Mouse (Mus musculus): ENCODE measurements around the gene Tomm6. TPM values are rescaled to one million over a fixed set of nuclear protein-coding genes. Genes with fewer than 3 reads are reported as not detected.
A peak's percentile ranks its signal among the peaks of the same experiment; 100 is the strongest.

Gene Tomm6
- polyA plus RNA-seq, 1 experiment from 2014 or later, result 360 TPM

DNA sequence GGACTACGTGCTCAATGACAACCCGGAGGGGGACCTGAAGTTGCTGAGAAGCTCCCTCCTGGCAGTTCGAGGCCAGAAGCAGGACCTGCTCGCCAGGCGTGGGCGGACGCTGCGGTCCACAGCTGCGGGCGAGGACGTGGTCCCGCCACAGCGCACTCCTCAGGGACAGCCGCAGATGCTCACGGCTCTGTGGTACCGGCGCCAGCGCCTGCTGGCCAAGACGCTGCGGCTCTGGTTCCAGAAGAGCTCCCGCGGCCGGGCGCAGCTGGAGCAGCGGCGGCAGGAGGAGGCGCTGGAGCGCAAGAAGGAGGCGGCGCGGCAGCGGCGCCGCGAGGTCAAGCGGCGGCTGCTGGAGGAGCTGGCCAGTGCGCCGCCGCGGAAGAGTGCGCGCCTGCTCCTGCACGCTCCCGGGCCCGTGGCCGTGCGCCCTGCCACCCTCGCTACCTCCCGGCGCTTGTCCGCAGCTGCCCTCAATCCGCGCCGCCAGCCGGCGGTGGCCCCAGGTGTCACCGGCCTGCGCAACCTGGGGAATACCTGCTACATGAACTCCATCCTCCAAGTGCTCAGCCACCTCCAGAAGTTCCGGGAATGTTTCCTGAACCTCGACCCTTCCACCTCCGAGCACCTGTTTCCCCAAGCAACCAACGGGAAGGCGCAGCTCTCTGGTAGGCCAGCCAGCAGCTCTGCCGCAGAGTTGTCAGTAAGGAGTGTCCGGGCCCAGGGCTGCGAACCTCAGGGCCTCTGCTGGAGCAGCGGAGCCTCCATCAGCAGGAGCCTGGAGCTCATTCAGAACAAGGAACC, 15.7 kb downstream of the Tomm6 start:
- H3K9me3 ChIP-seq (replicated peaks; ENCODE audit: control insufficient read depth, low read length), result no peaks in the 10 kb centered on the region
- peaks cover 10% of the 10 kb centered on the region for H3K4me1 ChIP-seq (ENCODE audit: control insufficient read depth, insufficient read depth, low read length)
- no peaks in the 10 kb centered on the region for H3K36me3 ChIP-seq (ENCODE audit: control insufficient read depth, insufficient read depth, low read length)
- H3K4me2 ChIP-seq, result peak overlapping the region; percentile 96
- ATAC-seq (replicated peaks; ENCODE audit: insufficient number of reproducible peaks, low FRiP score, low TSS enrichment), result peak; percentile 68
- WGBS (ENCODE audit: insufficient replicate concordance), result 3% methylated on average over 64 of the region's 68 CpGs
- H3K9ac ChIP-seq (ENCODE audit: low read depth, low read length), result peak overlapping the region; percentile 68
- H3K4me3 ChIP-seq (ENCODE audit: low read depth, low read length), result peak overlapping the region; percentile 49
- peaks cover 11% of the 10 kb centered on the region for H3K27me3 ChIP-seq (ENCODE audit: control insufficient read depth, insufficient read depth, low read length)
- no peak overlapping the region for H3K27ac ChIP-seq (ENCODE audit: low read depth, low read length)

- Histone ChIP-seq H3K27ac (ENCODE audit: low read depth, low read length) (no peak overlapping the region), H3K4me3 (ENCODE audit: low read depth, low read length) (peak overlapping the region; percentile 49), H3K9me3 (replicated peaks; ENCODE audit: control insufficient read depth, low read length) (no peaks in the 10 kb centered on the region), H3K27me3 (ENCODE audit: control insufficient read depth, insufficient read depth, low read length) (peaks cover 11% of the 10 kb centered on the region), H3K36me3 (ENCODE audit: control insufficient read depth, insufficient read depth, low read length) (no peaks in the 10 kb centered on the region), H3K9ac (ENCODE audit: low read depth, low read length) (peak overlapping the region; percentile 68; the same call in 1 of the 2 replicates), H3K4me1 (ENCODE audit: control insufficient read depth, insufficient read depth, low read length) (peaks cover 10% of the 10 kb centered on the region), H3K4me2 (peak overlapping the region; percentile 96)
- no peak for ATAC-seq (replicated peaks; ENCODE audit: insufficient number of reproducible peaks, low FRiP score, low TSS enrichment)
- 10% methylated on average over 14 of the region's 14 CpGs for WGBS (ENCODE audit: insufficient replicate concordance)
Observed at GRCm38 (mm10) chr17:47671988-47672310, 16.2 kb downstream of the Tomm6 start.

DNA sequence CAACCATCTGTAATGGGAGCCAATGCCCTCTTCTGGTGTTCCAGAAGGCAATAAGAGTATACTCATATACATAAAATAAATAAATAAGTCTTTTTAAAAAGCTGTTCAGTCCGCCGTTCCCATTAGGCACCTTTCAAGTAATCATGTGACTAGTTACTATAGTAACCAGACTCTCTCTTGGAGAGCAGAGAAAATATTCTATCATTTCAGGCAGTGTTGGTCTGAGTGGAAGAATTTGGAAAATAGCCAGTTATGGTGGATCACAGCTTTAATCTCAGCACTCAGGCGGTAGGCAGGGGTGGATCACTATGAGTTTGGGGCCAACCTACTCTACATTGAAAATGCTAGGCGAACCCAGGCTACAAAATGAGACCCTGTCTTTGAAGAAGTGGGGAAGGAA, 19.0 kb downstream of the Tomm6 start:
- Histone ChIP-seq H3K9me3 (replicated peaks; ENCODE audit: control insufficient read depth, low read length) (no peaks in the 10 kb centered on the region), H3K4me3 (ENCODE audit: low read depth, low read length) (no peak overlapping the region), H3K27me3 (ENCODE audit: control insufficient read depth, insufficient read depth, low read length) (peaks cover 11% of the 10 kb centered on the region), H3K4me2 (no peak overlapping the region), H3K9ac (ENCODE audit: low read depth, low read length) (no peak overlapping the region), H3K4me1 (ENCODE audit: control insufficient read depth, insufficient read depth, low read length) (peaks cover 10% of the 10 kb centered on the region), H3K27ac (ENCODE audit: low read depth, low read length) (no peak overlapping the region), H3K36me3 (ENCODE audit: control insufficient read depth, insufficient read depth, low read length) (no peaks in the 10 kb centered on the region; the same call in 1 of the 2 replicates)
- no peak for ATAC-seq (replicated peaks; ENCODE audit: insufficient number of reproducible peaks, low FRiP score, low TSS enrichment)
- WGBS (ENCODE audit: insufficient replicate concordance), result 84% methylated on average over 4 of the region's 4 CpGs

DNA sequence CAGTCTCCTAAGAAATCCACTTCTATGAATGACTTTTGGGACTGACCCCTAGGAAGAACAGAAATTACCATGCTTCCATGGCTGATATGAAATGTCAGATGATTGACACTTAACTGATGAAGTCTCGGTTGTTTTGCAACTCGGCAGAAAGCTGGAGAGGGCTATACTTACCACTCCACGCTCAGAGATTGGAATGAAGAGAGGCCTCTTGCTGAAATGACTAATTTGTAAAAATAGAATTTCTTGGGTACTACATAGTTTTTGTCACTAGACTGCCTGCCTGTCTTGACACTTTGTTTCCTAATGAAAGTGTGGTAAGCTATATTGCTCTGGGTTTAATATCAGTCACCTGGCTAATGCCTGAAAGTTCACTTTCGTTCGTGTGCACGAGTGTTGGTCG, 23.7 kb downstream of the Tomm6 start:
- Histone ChIP-seq H3K9me3 (replicated peaks; ENCODE audit: control insufficient read depth, low read length) (no peaks in the 10 kb centered on the region), H3K4me1 (ENCODE audit: control insufficient read depth, insufficient read depth, low read length) (no peaks in the 10 kb centered on the region), H3K9ac (ENCODE audit: low read depth, low read length) (no peak overlapping the region), H3K4me3 (ENCODE audit: low read depth, low read length) (no peak overlapping the region), H3K4me2 (no peak overlapping the region), H3K27ac (ENCODE audit: low read depth, low read length) (no peak overlapping the region), H3K27me3 (ENCODE audit: control insufficient read depth, insufficient read depth, low read length) (no peaks in the 10 kb centered on the region), H3K36me3 (ENCODE audit: control insufficient read depth, insufficient read depth, low read length) (no peaks in the 10 kb centered on the region; the same call in 1 of the 2 replicates)
- 81% methylated on average over 7 of the region's 7 CpGs for WGBS (ENCODE audit: insufficient replicate concordance)
- no peak for ATAC-seq (replicated peaks; ENCODE audit: insufficient number of reproducible peaks, low FRiP score, low TSS enrichment)

GRCm38 (mm10) chr17:47663009-47663713, 25.0 kb downstream of the Tomm6 start:
- Histone ChIP-seq H3K4me1 (ENCODE audit: control insufficient read depth, insufficient read depth, low read length) (no peaks in the 10 kb centered on the region), H3K27me3 (ENCODE audit: control insufficient read depth, insufficient read depth, low read length) (no peaks in the 10 kb centered on the region), H3K36me3 (ENCODE audit: control insufficient read depth, insufficient read depth, low read length) (no peaks in the 10 kb centered on the region; the same call in 1 of the 2 replicates), H3K4me3 (ENCODE audit: low read depth, low read length) (no peak overlapping the region), H3K4me2 (no peak overlapping the region), H3K9ac (ENCODE audit: low read depth, low read length) (no peak overlapping the region), H3K9me3 (replicated peaks; ENCODE audit: control insufficient read depth, low read length) (no peaks in the 10 kb centered on the region), H3K27ac (ENCODE audit: low read depth, low read length) (no peak overlapping the region)
- 68% methylated on average over 9 of the region's 9 CpGs for WGBS (ENCODE audit: insufficient replicate concordance)
- no peak for ATAC-seq (replicated peaks; ENCODE audit: insufficient number of reproducible peaks, low FRiP score, low TSS enrichment)

- Histone ChIP-seq H3K4me3 (ENCODE audit: low read depth, low read length) (no peak overlapping the region), H3K9me3 (replicated peaks; ENCODE audit: control insufficient read depth, low read length) (no peaks in the 10 kb centered on the region), H3K27ac (ENCODE audit: low read depth, low read length) (no peak overlapping the region), H3K27me3 (ENCODE audit: control insufficient read depth, insufficient read depth, low read length) (no peaks in the 10 kb centered on the region), H3K36me3 (ENCODE audit: control insufficient read depth, insufficient read depth, low read length) (no peaks in the 10 kb centered on the region), H3K4me2 (no peak overlapping the region), H3K9ac (ENCODE audit: low read depth, low read length) (no peak overlapping the region), H3K4me1 (ENCODE audit: control insufficient read depth, insufficient read depth, low read length) (no peaks in the 10 kb centered on the region)
- WGBS (ENCODE audit: insufficient replicate concordance), result 78% methylated on average over 3 of the region's 3 CpGs
- no peak for ATAC-seq (replicated peaks; ENCODE audit: insufficient number of reproducible peaks, low FRiP score, low TSS enrichment)
Observed at GRCm38 (mm10) chr17:47658741-47659243, 29.4 kb downstream of the Tomm6 start.

DNA sequence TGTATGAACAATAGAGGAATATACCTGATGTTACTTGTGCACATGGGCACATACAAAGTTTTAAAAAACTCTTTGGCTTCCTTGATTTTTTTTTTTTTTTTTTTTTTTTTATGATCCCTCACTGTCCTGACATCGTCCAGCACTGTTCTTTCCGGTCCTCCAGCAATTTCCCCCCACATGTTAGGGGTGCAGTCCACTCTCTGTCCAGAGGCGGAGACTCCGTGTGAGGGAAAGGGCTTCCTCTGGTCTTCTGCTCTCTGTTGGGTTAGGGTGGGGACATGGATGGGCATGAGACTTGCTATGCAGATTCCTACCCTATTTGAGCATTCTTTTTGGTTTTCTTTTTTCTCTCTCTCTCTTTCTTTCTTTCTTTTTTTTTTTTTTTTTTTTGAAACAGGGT, 30.3 kb downstream of the Tomm6 start:
- no peak overlapping the region for H3K4me2 ChIP-seq
- H3K36me3 ChIP-seq (ENCODE audit: control insufficient read depth, insufficient read depth, low read length), result no peaks in the 10 kb centered on the region
- 83% methylated on average over 4 of the region's 4 CpGs for WGBS (ENCODE audit: insufficient replicate concordance)
- no peaks in the 10 kb centered on the region for H3K4me1 ChIP-seq (ENCODE audit: control insufficient read depth, insufficient read depth, low read length)
- H3K9ac ChIP-seq (ENCODE audit: low read depth, low read length), result no peak overlapping the region
- no peaks in the 10 kb centered on the region for H3K9me3 ChIP-seq (replicated peaks; ENCODE audit: control insufficient read depth, low read length)
- no peak for ATAC-seq (replicated peaks; ENCODE audit: insufficient number of reproducible peaks, low FRiP score, low TSS enrichment)
- H3K27ac ChIP-seq (ENCODE audit: low read depth, low read length), result no peak overlapping the region
- H3K27me3 ChIP-seq (ENCODE audit: control insufficient read depth, insufficient read depth, low read length), result no peaks in the 10 kb centered on the region
- H3K4me3 ChIP-seq (ENCODE audit: low read depth, low read length), result no peak overlapping the region

DNA sequence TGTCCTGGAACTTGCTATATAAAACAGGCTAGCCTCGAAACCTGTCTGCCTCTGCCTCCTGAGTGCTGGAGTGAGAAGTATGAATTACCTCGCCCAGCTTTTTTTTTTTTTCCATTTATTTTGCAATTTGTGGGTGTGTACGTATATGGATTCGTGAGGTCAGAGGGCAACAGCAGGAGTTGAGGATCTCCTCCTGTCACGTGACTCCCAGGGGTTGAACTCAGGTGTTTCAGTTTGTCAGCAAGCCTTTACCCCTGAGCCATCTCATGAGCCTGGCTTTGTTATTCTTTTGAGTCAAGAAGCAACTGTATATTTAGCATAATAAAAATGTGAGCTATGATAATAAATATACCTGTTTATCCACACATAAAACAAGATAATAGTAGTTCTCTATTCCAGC, 32.5 kb downstream of the Tomm6 start:
- 81% methylated on average over 5 of the region's 5 CpGs for WGBS (ENCODE audit: insufficient replicate concordance)
- ATAC-seq (replicated peaks; ENCODE audit: insufficient number of reproducible peaks, low FRiP score, low TSS enrichment), result no peak
- Histone ChIP-seq H3K4me3 (ENCODE audit: low read depth, low read length) (no peak overlapping the region), H3K4me1 (ENCODE audit: control insufficient read depth, insufficient read depth, low read length) (no peaks in the 10 kb centered on the region), H3K9ac (ENCODE audit: low read depth, low read length) (no peak overlapping the region), H3K9me3 (replicated peaks; ENCODE audit: control insufficient read depth, low read length) (no peaks in the 10 kb centered on the region), H3K27ac (ENCODE audit: low read depth, low read length) (no peak overlapping the region), H3K36me3 (ENCODE audit: control insufficient read depth, insufficient read depth, low read length) (no peaks in the 10 kb centered on the region), H3K4me2 (no peak overlapping the region), H3K27me3 (ENCODE audit: control insufficient read depth, insufficient read depth, low read length) (no peaks in the 10 kb centered on the region)

All from heart, embryonic 11.5 days (tissue).